Mouse (Mus musculus) liver, embryonic 14.5 days (tissue): Measurements from ENCODE around the gene Gm21797. TPM values are rescaled to one million over a fixed set of nuclear protein-coding genes. Genes with fewer than 3 reads are reported as not detected.
"Not testable (repeated sequence)": the region's sequence is repeated elsewhere in the genome, so short reads cannot be mapped to it uniquely, and the experiment has no call there.

Experiments used
- ATAC-seq: fragments of 200-750 bp; cut with Nextera tagmentation; 2 replicates; pipeline ENCODE4 v1.8.0; 2017; ENCODE audit warnings: moderate number of reproducible peaks, mild to moderate bottlenecking, moderate library complexity; ENCODE audit not compliant: insufficient read depth
- DNase-seq, 3 experiments: peaks; one replicate each; pipeline ENCODE4 v3.0.0-alpha.2; 2012 to 2013; ENCODE audit warnings: low read depth in 3 of 3, low spot score in 3 of 3
- H3K27ac ChIP-seq: fragments of 300-500 bp; sonication (generic); 2 replicates; pipeline ENCODE4 v1.5.1; 2014; ENCODE audit warnings: moderate library complexity, mild to moderate bottlenecking, control low read depth, inconsistent platforms
- H3K27me3 ChIP-seq: fragments of 300-500 bp; sonication (generic); 2 replicates; pipeline ENCODE4 v1.6.1; 2014; ENCODE audit warnings: mild to moderate bottlenecking, low read length, moderate library complexity; ENCODE audit not compliant: control insufficient read depth, insufficient read depth
- H3K36me3 ChIP-seq: fragments of 300-500 bp; sonication (generic); replicated peaks from 2 replicates; pipeline ENCODE4 v1.6.1; 2014; ENCODE audit warnings: low read depth; ENCODE audit not compliant: control insufficient read depth, insufficient read depth
- H3K4me1 ChIP-seq, 2 experiments: fragments of 200-500 bp in 1 of 2; fragments of 300-500 bp in 1 of 2; sonication (generic) in 1 of 2; replicated peaks; 2 replicates each; pipeline ENCODE4 v1.6.1; 2012 to 2014; ENCODE audit warnings: antibody characterized with exemption in 1 of 2, inconsistent platforms in 1 of 2, low read length in 1 of 2; ENCODE audit not compliant: control insufficient read depth in 2 of 2, insufficient read depth in 2 of 2
- H3K4me2 ChIP-seq: fragments of 300-500 bp; sonication (generic); 2 replicates; pipeline ENCODE4 v1.6.1; 2014; ENCODE audit warnings: low read depth, mild to moderate bottlenecking, control low read depth, moderate library complexity
- H3K4me3 ChIP-seq, 2 experiments: fragments of 200-500 bp in 1 of 2; fragments of 300-500 bp in 1 of 2; sonication (generic) in 1 of 2; 2 replicates each; pipeline ENCODE4 v1.5.1; 2012 to 2014; ENCODE audit warnings: low read depth in 2 of 2, low read length in 2 of 2, mild to moderate bottlenecking in 2 of 2, control low read depth in 1 of 2, inconsistent platforms in 1 of 2, moderate library complexity in 1 of 2; ENCODE audit not compliant: insufficient read depth in 1 of 2
- H3K9ac ChIP-seq: fragments of 300-500 bp; sonication (generic); replicated peaks from 2 replicates; pipeline ENCODE4 v1.6.1; 2014; ENCODE audit warnings: mild to moderate bottlenecking, control low read depth, moderate library complexity
- H3K9me3 ChIP-seq: fragments of 300-500 bp; sonication (generic); 2 replicates; pipeline ENCODE4 v1.6.1; 2016; ENCODE audit warnings: low read length, mixed read lengths; ENCODE audit not compliant: control insufficient read depth
- whole genome bisulfite sequencing: fragments of 180-500 bp; shearing (Covaris S2); extraction: QIAGEN DNeasy Blood & Tissue Kit; methylation state at CpG from one replicate; pipeline ENCODE4 v1.1.7; 2014; ENCODE audit not compliant: insufficient replicate concordance; 5-methylcytosine and 5-hydroxymethylcytosine counted together
- polyA plus RNA-seq, 2 experiments: library from polyadenylated mRNA; depleted of rRNA in 1 of 2; stranded (reverse) in 1 of 2; unstranded in 1 of 2; fragments of >200 nt; fragmentation: Nextera tagmentation in 1 of 2; extraction: Ambion mirVana in 1 of 2; gene quantifications; 2 replicates each; pipeline versions ENCODE4 v1.2.1 to v1.2.3; 2012 to 2014

Gm21797 gene
- polyA plus RNA-seq (2012; rRNA removed) (not detected in 2 replicates), polyA plus RNA-seq (2014; fragmentation: Nextera tagmentation; extraction: Ambion mirVana) (not detected in 2 replicates)

- not testable (repeated sequence) for H3K9me3 ChIP-seq, H3K36me3 ChIP-seq, H3K9ac ChIP-seq, DNase-seq, H3K27ac ChIP-seq, H3K4me3 ChIP-seq, ATAC-seq, H3K27me3 ChIP-seq, H3K4me1 ChIP-seq, H3K4me2 ChIP-seq
- WGBS: no CpG with 5 or more reads among the region's 3 CpGs
Observed at GRCm38 (mm10) chrY:40775665-40776064, at the start of gene Gm21797. TSS of gene Gm21797 (minus strand) at chrY:40775765.

GRCm38 (mm10) chrY:40804614-40805013, 29.0 kb upstream of the Gm21797 start, which contains the start of gene Gm20795:
TSS of gene Gm20795 (plus strand) at chrY:40804914.
- not testable (repeated sequence) for H3K4me1 ChIP-seq, H3K27me3 ChIP-seq, H3K9ac ChIP-seq, H3K4me3 ChIP-seq, H3K27ac ChIP-seq, H3K4me2 ChIP-seq, H3K36me3 ChIP-seq, H3K9me3 ChIP-seq, ATAC-seq, DNase-seq

Other genes with a start within 250 kb of the Gm21797 start
- not detected in 2 replicates for gene Gm21852, start 123.8 kb downstream of the Gm21797 start, polyA plus RNA-seq (2012; rRNA removed)
- gene Gm21852, start 123.8 kb downstream of the Gm21797 start, polyA plus RNA-seq (2014; fragmentation: Nextera tagmentation; extraction: Ambion mirVana): not detected in 2 replicates
- not detected in 2 replicates for gene Gm20795, start 29.1 kb upstream of the Gm21797 start, polyA plus RNA-seq (2012; rRNA removed)
- gene Gm20795, start 29.1 kb upstream of the Gm21797 start, polyA plus RNA-seq (2014; fragmentation: Nextera tagmentation; extraction: Ambion mirVana): not detected in 2 replicates